Mouse (Mus musculus): Measurements from ENCODE around the gene Cc2d2b. TPM values are rescaled to one million over a fixed set of nuclear protein-coding genes. Genes with fewer than 3 reads are reported as not detected.

The Cc2d2b gene
- polyA plus RNA-seq, 1 experiment from 2014 or later: 0.05 TPM

GRCm38 (mm10) chr19:40840303-40840702 is 91.8 kb downstream of the Cc2d2b start:
- no peaks in the 10 kb centered on the region for H3K9me3 ChIP-seq
- no peaks in the 10 kb centered on the region for H3K27me3 ChIP-seq (replicated peaks)
- WGBS: 59% methylated on average over 6 of the region's 6 CpGs
- 0 out of 2 replicates have a peak, but pooled peaks cover 3% of the 10 kb centered on the region for H3K4me1 ChIP-seq
- H3K27ac ChIP-seq (replicated peaks): 0 out of 2 replicates have a peak overlapping the region, but pooled peaks have one; percentile 36
- H3K4me3 ChIP-seq: no peak overlapping the region
- no peak overlapping the region for H3K9ac ChIP-seq
- ATAC-seq (ENCODE audit: extremely low read depth, insufficient number of reproducible peaks, low FRiP score, low TSS enrichment): no peak
- peaks cover 76% of the 10 kb centered on the region for H3K36me3 ChIP-seq
- H3K4me2 ChIP-seq: no peak overlapping the region

- no peak overlapping the region for H3K4me2 ChIP-seq
- no peak overlapping the region for H3K9ac ChIP-seq
- no peaks in the 10 kb centered on the region for H3K27me3 ChIP-seq (replicated peaks)
- peaks cover 83% of the 10 kb centered on the region for H3K36me3 ChIP-seq
- 0 out of 2 replicates have a peak overlapping the region, but pooled peaks have one; percentile 36 for H3K27ac ChIP-seq (replicated peaks)
- no peak overlapping the region for H3K4me3 ChIP-seq
- WGBS: 78% methylated on average over 6 of the region's 6 CpGs
- H3K4me1 ChIP-seq: 0 out of 2 replicates have a peak, but pooled peaks cover 3% of the 10 kb centered on the region
- no peak for ATAC-seq (ENCODE audit: extremely low read depth, insufficient number of reproducible peaks, low FRiP score, low TSS enrichment)
- H3K9me3 ChIP-seq: no peaks in the 10 kb centered on the region
These were observed 92.5 kb downstream of the Cc2d2b start for GRCm38 (mm10) chr19:40841083-40841482.

- no peaks in the 10 kb centered on the region for H3K27me3 ChIP-seq (replicated peaks)
- no peaks in the 10 kb centered on the region for H3K9me3 ChIP-seq
- no peak overlapping the region for H3K27ac ChIP-seq (replicated peaks)
- 0 out of 2 replicates have a peak, but pooled peaks cover 3% of the 10 kb centered on the region for H3K4me1 ChIP-seq
- ATAC-seq (ENCODE audit: extremely low read depth, insufficient number of reproducible peaks, low FRiP score, low TSS enrichment): no peak
- no peak overlapping the region for H3K4me3 ChIP-seq
- peaks cover 86% of the 10 kb centered on the region for H3K36me3 ChIP-seq
- H3K9ac ChIP-seq: no peak overlapping the region
- H3K4me2 ChIP-seq: no peak overlapping the region
- 84% methylated on average over 13 of the region's 13 CpGs for WGBS
These were observed 93.0 kb downstream of the Cc2d2b start for GRCm38 (mm10) chr19:40841593-40841992.

- Histone ChIP-seq H3K9me3 (no peaks in the 10 kb centered on the region), H3K4me1 (no peaks in the 10 kb centered on the region), H3K4me2 (no peak overlapping the region), H3K27ac (replicated peaks) (no peak overlapping the region), H3K27me3 (replicated peaks) (no peaks in the 10 kb centered on the region), H3K36me3 (peaks cover 87% of the 10 kb centered on the region), H3K9ac (no peak overlapping the region), H3K4me3 (no peak overlapping the region)
- no peak for ATAC-seq (ENCODE audit: extremely low read depth, insufficient number of reproducible peaks, low FRiP score, low TSS enrichment)
- WGBS: 88% methylated on average over 13 of the region's 13 CpGs
These were observed 96.2 kb downstream of the Cc2d2b start for GRCm38 (mm10) chr19:40844731-40845130.

GRCm38 (mm10) chr19:40849391-40849790 is 100.8 kb downstream of the Cc2d2b start:
- 84% methylated on average over 12 of the region's 12 CpGs for WGBS
- H3K4me2 ChIP-seq: no peak overlapping the region
- no peak for ATAC-seq (ENCODE audit: extremely low read depth, insufficient number of reproducible peaks, low FRiP score, low TSS enrichment)

GRCm38 (mm10) chr19:40859555-40859954 is 111.0 kb downstream of the Cc2d2b start:
- H3K4me3 ChIP-seq: no peak overlapping the region
- peaks cover 8% of the 10 kb centered on the region; the same call in 1 of the 2 replicates for H3K4me1 ChIP-seq
- no peak for ATAC-seq (ENCODE audit: extremely low read depth, insufficient number of reproducible peaks, low FRiP score, low TSS enrichment)
- no peak overlapping the region for H3K9ac ChIP-seq
- H3K27ac ChIP-seq (replicated peaks): no peak overlapping the region
- WGBS: 35% methylated on average over 4 of the region's 4 CpGs
- H3K27me3 ChIP-seq (replicated peaks): peaks cover 18% of the 10 kb centered on the region; the same call in 1 of the 2 replicates
- no peaks in the 10 kb centered on the region for H3K36me3 ChIP-seq
- H3K4me2 ChIP-seq: no peak overlapping the region
- no peaks in the 10 kb centered on the region for H3K9me3 ChIP-seq

More at GRCm38 (mm10) chr19:40849391-40849790, 100.8 kb downstream of the Cc2d2b start:
- no peak overlapping the region for H3K9ac ChIP-seq
- H3K4me3 ChIP-seq: no peak overlapping the region
- H3K36me3 ChIP-seq: peaks cover 57% of the 10 kb centered on the region
- no peaks in the 10 kb centered on the region for H3K4me1 ChIP-seq
- H3K27ac ChIP-seq (replicated peaks): no peak overlapping the region
- no peaks in the 10 kb centered on the region for H3K27me3 ChIP-seq (replicated peaks)
- no peaks in the 10 kb centered on the region for H3K9me3 ChIP-seq

GRCm38 (mm10) chr19:40868284-40868683 is 119.7 kb downstream of the Cc2d2b start:
- ATAC-seq (ENCODE audit: extremely low read depth, insufficient number of reproducible peaks, low FRiP score, low TSS enrichment): no peak
- Histone ChIP-seq H3K4me1 (0 out of 2 replicates have a peak, but pooled peaks cover 3% of the 10 kb centered on the region), H3K4me2 (no peak overlapping the region), H3K36me3 (no peaks in the 10 kb centered on the region), H3K27me3 (replicated peaks) (peaks cover 60% of the 10 kb centered on the region), H3K4me3 (no peak overlapping the region), H3K9me3 (no peaks in the 10 kb centered on the region), H3K9ac (no peak overlapping the region), H3K27ac (replicated peaks) (no peak overlapping the region)
- 23% methylated on average over 5 of the region's 5 CpGs for WGBS

- 84% methylated on average over 3 of the region's 3 CpGs for WGBS
- ATAC-seq (ENCODE audit: extremely low read depth, insufficient number of reproducible peaks, low FRiP score, low TSS enrichment): no peak
These were observed 121.0 kb downstream of the Cc2d2b start for GRCm38 (mm10) chr19:40869425-40870105.

GRCm38 (mm10) chr19:40872955-40873665 is 124.6 kb downstream of the Cc2d2b start:
- peak overlapping the region; percentile 67 for H3K27ac ChIP-seq (replicated peaks)
- H3K9me3 ChIP-seq: no peaks in the 10 kb centered on the region
- peaks cover 6% of the 10 kb centered on the region; the same call in 1 of the 2 replicates for H3K4me1 ChIP-seq
- no peaks in the 10 kb centered on the region for H3K36me3 ChIP-seq
- peak overlapping the region; percentile 81 for H3K4me2 ChIP-seq
- ATAC-seq (ENCODE audit: extremely low read depth, insufficient number of reproducible peaks, low FRiP score, low TSS enrichment): peak; percentile 63; the same call in 1 of the 2 replicates
- WGBS: 3% methylated on average over 51 of the region's 51 CpGs
- H3K27me3 ChIP-seq (replicated peaks): peaks cover 67% of the 10 kb centered on the region
- H3K4me3 ChIP-seq: peak overlapping the region; percentile 62
- peak overlapping the region; percentile 75 for H3K9ac ChIP-seq

More at GRCm38 (mm10) chr19:40869425-40870105, 121.0 kb downstream of the Cc2d2b start:
- Histone ChIP-seq H3K4me2 (no peak overlapping the region), H3K4me1 (peaks cover 6% of the 10 kb centered on the region; the same call in 1 of the 2 replicates), H3K4me3 (no peak overlapping the region), H3K36me3 (no peaks in the 10 kb centered on the region), H3K27ac (replicated peaks) (no peak overlapping the region), H3K9ac (no peak overlapping the region), H3K27me3 (replicated peaks) (peaks cover 60% of the 10 kb centered on the region), H3K9me3 (no peaks in the 10 kb centered on the region)

Measured in heart, embryonic 13.5 days (tissue).